In the genomic region with DNA sequence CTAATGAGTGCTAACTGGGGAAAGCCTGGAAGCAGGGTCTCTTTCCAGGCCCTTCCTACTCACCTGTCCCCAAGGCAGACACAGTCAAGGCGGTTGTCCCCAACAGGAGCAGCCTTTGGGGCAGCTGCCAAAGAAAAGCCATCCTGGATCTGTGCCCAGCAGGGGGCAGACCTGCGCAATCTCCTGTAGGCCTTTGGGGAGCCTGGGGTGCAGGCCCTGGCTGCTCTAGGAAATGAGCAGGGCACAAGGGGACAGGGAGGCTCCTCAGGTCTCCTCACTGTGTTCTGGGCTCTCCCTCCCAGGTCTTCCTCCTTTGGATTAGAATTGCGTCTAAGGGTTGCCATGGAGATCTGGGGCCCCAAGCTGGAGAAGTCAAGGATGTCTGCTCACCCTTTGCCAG, we compare ENCODE assay signal across 11 mouse cellular contexts. TPM values are rescaled to one million over a fixed set of nuclear protein-coding genes. Genes with fewer than 3 reads are reported as not detected.
DNase-seq lines count a peak whose midpoint lies in the region; ATAC-seq and TF ChIP-seq lines count a peak whose summit lies in the region.
"Had no signal": no experiment of that assay in that cellular context is flagged by ENCODE, and none has a peak within 500 bp of the region (broad histone marks: within the 10 kb centered on the region; RNA-seq: fewer than 3 reads in every experiment).

No protein-coding gene starts in this region.

- no peak for DNase-seq in forebrain, postnatal 0 days
- DNase-seq in 416B (ENCODE audit: low read depth) = peak; percentile 11
- DNase-seq in adrenal gland, postnatal 25 days = peak; percentile 75
- peak; percentile 37 for DNase-seq in lung, postnatal 36 days
- peak; percentile 83 for DNase-seq in thymus, postnatal 4 days
- DNase-seq in heart, adult 8-10 months (ENCODE audit: low spot score) = no peak
- no peak for DNase-seq in layer of hippocampus, adult 11-12 months (ENCODE audit: low spot score)

- WGBS in forebrain, postnatal 0 days = 29% methylated on average over 3 of the region's 3 CpGs
- WGBS in forebrain, embryonic 12.5 days = 35% methylated on average over 3 of the region's 3 CpGs

- no peaks in the 10 kb centered on the region for H3K9me3 ChIP-seq in forebrain, postnatal 0 days (ENCODE audit: low read length)
- no peaks in the 10 kb centered on the region for H3K9me3 ChIP-seq in forebrain, embryonic 12.5 days
- H3K9me3 ChIP-seq: heart, embryonic 13.5 days had no signal

- H3K4me1 ChIP-seq in forebrain, postnatal 0 days (ENCODE audit: insufficient read depth) = no peaks in the 10 kb centered on the region
- H3K4me1 ChIP-seq in forebrain, embryonic 12.5 days = peaks cover 12% of the 10 kb centered on the region

- H3K9ac ChIP-seq in forebrain, postnatal 0 days = no peak overlapping the region
- no peak overlapping the region for H3K9ac ChIP-seq in forebrain, embryonic 12.5 days
- H3K9ac ChIP-seq: heart, embryonic 13.5 days had no signal

- no peaks in the 10 kb centered on the region for H3K36me3 ChIP-seq in forebrain, postnatal 0 days (ENCODE audit: insufficient read depth)
- H3K36me3 ChIP-seq in forebrain, embryonic 12.5 days (replicated peaks) = no peaks in the 10 kb centered on the region
- H3K36me3 ChIP-seq: heart, embryonic 13.5 days had no signal

- no peak overlapping the region for H3K4me3 ChIP-seq in forebrain, postnatal 0 days (ENCODE audit: low read depth, low read length)
- no peak overlapping the region for H3K4me3 ChIP-seq in forebrain, embryonic 12.5 days (replicated peaks)
- H3K4me3 ChIP-seq: heart, embryonic 13.5 days; myocyte had no signal

- peak; percentile 17; the same call in 1 of the 2 replicates for TF ChIP-seq CTCF in forebrain, postnatal 0 days (IDR thresholded peaks at IDR 0.05; ENCODE audit: low read depth)

- no peak overlapping the region for H3K27ac ChIP-seq in forebrain, postnatal 0 days (ENCODE audit: low read depth, low read length)
- no peak overlapping the region for H3K27ac ChIP-seq in forebrain, embryonic 12.5 days
- H3K27ac ChIP-seq: heart, embryonic 13.5 days had no signal

- no peak for ATAC-seq in forebrain, postnatal 0 days
- ATAC-seq in forebrain, embryonic 12.5 days (ENCODE audit: low FRiP score) = no peak

- H3K4me2 ChIP-seq in forebrain, postnatal 0 days (ENCODE audit: low read depth) = no peak overlapping the region
- no peak overlapping the region for H3K4me2 ChIP-seq in forebrain, embryonic 12.5 days
- H3K4me2 ChIP-seq: heart, embryonic 13.5 days had no signal

- H3K27me3 ChIP-seq in forebrain, postnatal 0 days (ENCODE audit: insufficient read depth, low read length) = no peaks in the 10 kb centered on the region
- peaks cover 33% of the 10 kb centered on the region for H3K27me3 ChIP-seq in forebrain, embryonic 12.5 days

RNA-seq across cellular contexts. Expression of a gene that starts 7.4 kb away (rescaled TPM):
- not detected in 2 replicates for total RNA-seq in forebrain, postnatal 0 days (2014; rRNA removed)
- polyA plus RNA-seq in forebrain, postnatal 0 days (2015; fragmentation: Nextera tagmentation; extraction: Ambion mirVana) = 0.52 TPM in 1 of 2 replicates, not detected in the other
- polyA plus RNA-seq in forebrain, embryonic 12.5 days (2016; fragmentation: Nextera tagmentation; extraction: Ambion mirVana) = not detected in 2 replicates
- not detected in 2 replicates for total RNA-seq in adrenal gland, postnatal 25 days (2021)
- total RNA-seq in heart, adult 8-10 months (2022) = not detected
- total RNA-seq: ES-E14 had no signal
- polyA plus RNA-seq: heart, embryonic 13.5 days; myocyte had no signal

RNA-seq across cellular contexts. Expression of a gene that starts 11.7 kb away (rescaled TPM):
- total RNA-seq in forebrain, postnatal 0 days (2014; rRNA removed) = 77.9 and 106 TPM in 2 replicates
- polyA plus RNA-seq in forebrain, postnatal 0 days (2015; fragmentation: Nextera tagmentation; extraction: Ambion mirVana) = 33.5 and 51.8 TPM in 2 replicates
- 85.1 and 87.1 TPM in 2 replicates for polyA plus RNA-seq in forebrain, embryonic 12.5 days (2016; fragmentation: Nextera tagmentation; extraction: Ambion mirVana)
- total RNA-seq in adrenal gland, postnatal 25 days (2021) = 130 and 144 TPM in 2 replicates
- 10 to 100 TPM; 29.2 to 39.0 (median 33.6) TPM for total RNA-seq in heart, adult 8-10 months (2022)

Comparison
In these comparisons a context has a peak if more than half of its experiments do, and no peak if none do; other contexts are left out.
1. DNase-seq: peak in 416B (single experiment), adrenal gland, postnatal 25 days (single experiment), lung, postnatal 36 days (single experiment) and thymus, postnatal 4 days (single experiment); none in forebrain, postnatal 0 days (single experiment), heart, adult 8-10 months (single experiment) and layer of hippocampus, adult 11-12 months (single experiment).